Mouse (Mus musculus) MEL (cell line): ENCODE measurements around the gene Pip5kl1. TPM values are rescaled to one million over a fixed set of nuclear protein-coding genes. Genes with fewer than 3 reads are reported as not detected.

Source experiments
- DNase-seq: peaks from one replicate; pipeline ENCODE4 v3.0.0; 2011; ENCODE audit warnings: low read depth, low spot score
- H3K27ac ChIP-seq: 2 replicates; pipeline ENCODE4 v1.5.1; 2012; ENCODE audit warnings: low read depth, mild to moderate bottlenecking, control low read depth, low read length, moderate library complexity; ENCODE audit not compliant: control insufficient read depth
- H3K27me3 ChIP-seq, 2 experiments: fragments of 150-350 bp in 1 of 2; sonication (generic) in 1 of 2; 2 replicates each; pipeline ENCODE4 v1.6.1; 2012; ENCODE audit warnings: low read length in 2 of 2, mild to moderate bottlenecking in 2 of 2, improper control_type of control experiment in 1 of 2, moderate library complexity in 1 of 2; ENCODE audit not compliant: insufficient read depth in 2 of 2, control insufficient read depth in 1 of 2
- H3K36me3 ChIP-seq, 2 experiments: 2 replicates each; pipeline ENCODE4 v1.6.1; 2012 to 2014; ENCODE audit warnings: low read length in 2 of 2, improper control_type of control experiment in 1 of 2, inconsistent platforms in 1 of 2, mild to moderate bottlenecking in 1 of 2; ENCODE audit not compliant: insufficient read depth in 2 of 2, control insufficient read depth in 1 of 2
- H3K4me1 ChIP-seq, 2 experiments: fragments of 150-350 bp in 1 of 2; sonication (generic) in 1 of 2; 2 replicates each; pipeline ENCODE4 v1.6.1; 2012; ENCODE audit warnings: low read length in 2 of 2, improper control_type of control experiment in 1 of 2, mild to moderate bottlenecking in 1 of 2; ENCODE audit not compliant: insufficient read depth in 2 of 2, control insufficient read depth in 1 of 2
- H3K4me3 ChIP-seq, 2 experiments: fragments of 150-350 bp in 1 of 2; sonication (generic) in 1 of 2; 2 replicates each; pipeline ENCODE4 v1.5.1; 2012; ENCODE audit warnings: low read depth in 2 of 2, low read length in 2 of 2, mild to moderate bottlenecking in 2 of 2, moderate library complexity in 2 of 2, control low read depth in 1 of 2, improper control_type of control experiment in 1 of 2; ENCODE audit not compliant: control insufficient read depth in 1 of 2, insufficient read depth in 1 of 2
- H3K79me2 ChIP-seq: 2 replicates; pipeline ENCODE4 v1.6.1; 2012; ENCODE audit warnings: mild to moderate bottlenecking, low read length, moderate library complexity; ENCODE audit not compliant: control insufficient read depth, poor library complexity, insufficient read depth
- H3K9ac ChIP-seq: 2 replicates; pipeline ENCODE4 v1.6.1; 2012; ENCODE audit warnings: low read depth, mild to moderate bottlenecking, control low read depth, low read length, moderate library complexity; ENCODE audit not compliant: control insufficient read depth, poor library complexity, severe bottlenecking
- H3K9me3 ChIP-seq: fragments of 150-350 bp; sonication (generic); replicated peaks from 2 replicates; pipeline ENCODE4 v1.6.1; 2012; ENCODE audit warnings: mild to moderate bottlenecking, low read length, improper control_type of control experiment, moderate library complexity; ENCODE audit not compliant: insufficient read depth
- BHLHE40 ChIP-seq: IDR thresholded peaks from 2 replicates; pipeline ENCODE4 v1.6.1; 2012; ENCODE audit warnings: low read depth, mild to moderate bottlenecking, inconsistent platforms, low read length, improper control_type of control experiment, borderline replicate concordance
- CHD1 ChIP-seq: IDR thresholded peaks from 2 replicates; pipeline ENCODE4 v1.6.1; 2012; ENCODE audit warnings: low read depth, mild to moderate bottlenecking, inconsistent platforms, low read length, improper control_type of control experiment
- CHD2 ChIP-seq: IDR thresholded peaks from 2 replicates; pipeline ENCODE4 v1.6.1; 2011; ENCODE audit warnings: low read length, improper control_type of control experiment
- ELF1 ChIP-seq: IDR thresholded peaks from 2 replicates; pipeline ENCODE4 v1.6.1; 2014; ENCODE audit warnings: low read depth, mild to moderate bottlenecking, inconsistent platforms, low read length, improper control_type of control experiment, moderate library complexity
- GATA1 ChIP-seq: IDR thresholded peaks from 2 replicates; pipeline ENCODE4 v1.6.1; 2011; ENCODE audit warnings: low read depth, low read length, improper control_type of control experiment
- JUND ChIP-seq: IDR thresholded peaks from 2 replicates; pipeline ENCODE4 v1.6.1; 2011; ENCODE audit warnings: low read depth, mild to moderate bottlenecking, improper control_type of control experiment, low read length
- KAT2A ChIP-seq: conservative IDR thresholded peaks from 2 replicates; pipeline ENCODE4 v1.6.1; 2012; ENCODE audit warnings: low read depth, low read length, improper control_type of control experiment, inconsistent platforms
- MAX ChIP-seq: IDR thresholded peaks from 2 replicates; pipeline ENCODE4 v1.6.1; 2011; ENCODE audit warnings: low read length, improper control_type of control experiment
- MAZ ChIP-seq: IDR thresholded peaks from 2 replicates; pipeline ENCODE4 v1.6.1; 2012; ENCODE audit warnings: low read depth, mild to moderate bottlenecking, inconsistent platforms, low read length, improper control_type of control experiment
- MXI1 ChIP-seq: IDR thresholded peaks from 2 replicates; pipeline ENCODE4 v1.6.1; 2011; ENCODE audit warnings: mild to moderate bottlenecking, low read depth, low read length, improper control_type of control experiment
- MYC ChIP-seq: IDR thresholded peaks from 2 replicates; pipeline ENCODE4 v1.6.1; 2011; ENCODE audit warnings: low read depth, mild to moderate bottlenecking, low read length, improper control_type of control experiment, moderate library complexity
- NELFE ChIP-seq: IDR thresholded peaks from 2 replicates; pipeline ENCODE4 v1.6.1; 2011; ENCODE audit warnings: low read depth, low read length, improper control_type of control experiment
- NRF1 ChIP-seq: IDR thresholded peaks from 2 replicates; pipeline ENCODE4 v1.6.1; 2014; ENCODE audit warnings: low read depth, mild to moderate bottlenecking, inconsistent platforms, low read length, improper control_type of control experiment, moderate library complexity; ENCODE audit not compliant: poor library complexity, insufficient read depth, severe bottlenecking
- POLR2AphosphoS2 ChIP-seq: IDR thresholded peaks from 2 replicates; pipeline ENCODE4 v1.6.1; 2011; ENCODE audit warnings: low read length, improper control_type of control experiment
- POLR2AphosphoS5 ChIP-seq: IDR thresholded peaks from 2 replicates; pipeline ENCODE4 v1.6.1; 2012; ENCODE audit warnings: low read depth, borderline replicate concordance, mild to moderate bottlenecking, inconsistent platforms, low read length, moderate library complexity, mixed read lengths
- SIN3A ChIP-seq: IDR thresholded peaks from 2 replicates; pipeline ENCODE4 v1.6.1; 2012; ENCODE audit warnings: low read length, improper control_type of control experiment, inconsistent platforms
- SMC3 ChIP-seq: IDR thresholded peaks from 2 replicates; pipeline ENCODE4 v1.6.1; 2011; ENCODE audit warnings: low read depth, low read length, improper control_type of control experiment
- TAL1 ChIP-seq: IDR thresholded peaks from 2 replicates; pipeline ENCODE4 v1.6.1; 2012; ENCODE audit warnings: mild to moderate bottlenecking, inconsistent platforms, low read length, moderate library complexity, mixed read lengths
- TBP ChIP-seq: IDR thresholded peaks from 2 replicates; pipeline ENCODE4 v1.8.0; 2011; ENCODE audit warnings: low read depth, low read length, improper control_type of control experiment
- UBTF ChIP-seq: IDR thresholded peaks from 2 replicates; pipeline ENCODE4 v1.6.1; 2012; ENCODE audit warnings: low read depth, mild to moderate bottlenecking, inconsistent platforms, low read length, improper control_type of control experiment, moderate library complexity, borderline replicate concordance; ENCODE audit not compliant: insufficient read depth
- ZMIZ1 ChIP-seq: IDR thresholded peaks from 2 replicates; pipeline ENCODE4 v1.6.1; 2012; ENCODE audit warnings: low read depth, mild to moderate bottlenecking, inconsistent platforms, low read length, improper control_type of control experiment, moderate library complexity
- ZNF384 ChIP-seq: IDR thresholded peaks from 2 replicates; pipeline ENCODE4 v1.6.1; 2012; ENCODE audit warnings: low read depth, mild to moderate bottlenecking, inconsistent platforms, low read length, improper control_type of control experiment
- polyA plus RNA-seq, 2 experiments: library from polyadenylated mRNA; stranded (reverse) in 1 of 2; unstranded in 1 of 2; fragments of >175 nt in 1 of 2; fragments of >200 nt in 1 of 2; gene quantifications; 2 replicates each; pipeline versions ENCODE4 v1.2.1 to v1.2.4; 2012; ENCODE audit warnings: low replicate concordance in 2 of 2, low read depth in 1 of 2; ENCODE audit not compliant: insufficient read length in 2 of 2, insufficient read depth in 1 of 2, missing spikeins in 1 of 2
- total RNA-seq: library from RNA; depleted of rRNA; stranded (reverse); fragments of 300-350 nt; gene quantifications from 2 replicates; pipeline ENCODE4 v1.2.3, GENCODE M21; 2012

The Pip5kl1 gene
- total and polyA plus RNA-seq, 3 experiments: 0.22 to 0.58 TPM; not detected in 1

DNA sequence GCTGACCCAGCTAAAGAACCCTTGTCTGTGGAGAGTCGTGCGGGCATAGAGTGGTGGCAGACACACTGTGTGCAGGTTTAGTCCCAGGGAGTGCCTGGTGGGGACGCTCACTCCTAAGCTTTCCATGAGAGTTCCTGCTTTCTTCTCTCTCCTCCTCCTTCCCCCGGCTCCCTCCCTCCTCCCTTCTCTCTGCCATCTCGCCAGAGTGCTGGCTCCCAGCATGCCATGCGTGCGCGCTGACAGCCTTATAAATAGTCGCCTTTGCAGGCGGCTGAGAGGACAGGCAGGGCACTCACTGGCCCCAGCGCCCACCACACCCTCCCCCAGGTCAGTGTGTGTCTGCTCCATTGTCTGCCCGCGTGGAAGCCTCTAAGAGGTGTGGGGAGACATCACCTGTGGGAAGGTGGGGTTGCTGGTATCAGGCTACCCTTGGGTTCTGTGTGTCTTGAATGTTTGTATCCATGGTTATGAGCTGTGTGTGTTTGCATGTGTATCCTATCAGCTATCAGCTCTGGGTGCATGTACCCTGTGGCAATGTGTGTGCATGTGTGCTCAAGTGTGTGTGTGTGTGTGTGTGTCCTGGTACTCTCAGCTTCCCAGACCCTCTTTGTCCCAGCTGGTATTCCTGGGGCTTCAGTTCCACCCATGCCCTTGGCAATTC, 50.7 kb downstream of the Pip5kl1 start:
- no peaks in the 10 kb centered on the region for H3K9me3 ChIP-seq
- peaks cover 0 to 9% of the 10 kb centered on the region in 2 experiments; a peak in 2 of 4 replicates for H3K36me3 ChIP-seq
- H3K79me2 ChIP-seq: no peaks in the 10 kb centered on the region
- H3K9ac ChIP-seq: no peak overlapping the region
- H3K4me1 ChIP-seq: peaks cover 2 to 13% of the 10 kb centered on the region in 2 experiments; a peak in 3 of 4 replicates
- TF ChIP-seq NRF1: no peak
- TF ChIP-seq SIN3A: no peak
- no peak for TF ChIP-seq ELF1
- no peak for TF ChIP-seq TBP
- DNase-seq: no peak
- H3K4me3 ChIP-seq: no peak overlapping the region
- H3K27me3 ChIP-seq: no peaks in the 10 kb centered on the region
- H3K27ac ChIP-seq: no peak overlapping the region

- Histone ChIP-seq H3K9ac (no peak overlapping the region), H3K4me3 (no peak overlapping the region), H3K79me2 (no peaks in the 10 kb centered on the region), H3K27ac (no peak overlapping the region), H3K4me1 (peaks cover 0 to 6% of the 10 kb centered on the region in 2 experiments; a peak in 2 of 4 replicates), H3K27me3 (no peaks in the 10 kb centered on the region)
- DNase-seq: no peak
- no peak for TF ChIP-seq KAT2A
- TF ChIP-seq POLR2AphosphoS5: no peak
- TF ChIP-seq MAZ: no peak
- no peak for TF ChIP-seq SMC3
- TF ChIP-seq MYC: no peak
- TF ChIP-seq TAL1: no peak
- no peak for TF ChIP-seq POLR2AphosphoS2
- no peak for TF ChIP-seq TBP
- no peak for TF ChIP-seq ZMIZ1
- no peak for TF ChIP-seq CHD1
- no peak for TF ChIP-seq ZNF384
- TF ChIP-seq MXI1: no peak
- no peak for TF ChIP-seq BHLHE40
- no peak for TF ChIP-seq MAX
- TF ChIP-seq NELFE: no peak
- TF ChIP-seq GATA1: no peak
- TF ChIP-seq JUND: no peak
- TF ChIP-seq UBTF: no peak
- TF ChIP-seq CHD2: no peak
- TF ChIP-seq, all 39 proteins: peak for 0
- Histone ChIP-seq H3K9me3 (no peaks in the 10 kb centered on the region), H3K36me3 (peaks cover 0 to 2% of the 10 kb centered on the region in 2 experiments; a peak in 2 of 4 replicates)
Measured at GRCm38 (mm10) chr2:32625873-32626694, 51.5 kb downstream of the Pip5kl1 start.
